Mouse (Mus musculus) stomach, embryonic 16.5 days (tissue): ENCODE measurements at regions not wholly inside any gene's neighbourhood (a gene's known extent, or its start where the extent isn't known, plus 50 kb on each side); places are given as distances from the start of the nearest gene placed in this dataset.

Source experiments
- ATAC-seq: fragments of 200-750 bp; cut with Nextera tagmentation; 2 replicates; pipeline ENCODE4 v1.8.0; 2017; ENCODE audit warnings: moderate number of reproducible peaks, moderate TSS enrichment; ENCODE audit not compliant: insufficient read depth, low FRiP score
- H3K27ac ChIP-seq: fragments of 300-500 bp; sonication (generic); 2 replicates; pipeline ENCODE4 v1.5.1; 2014; ENCODE audit warnings: low read length
- H3K27me3 ChIP-seq: fragments of 300-500 bp; sonication (generic); 2 replicates; pipeline ENCODE4 v1.6.1; 2014; ENCODE audit warnings: low read length, control low read depth, mixed read lengths; ENCODE audit not compliant: control insufficient read depth, insufficient read depth
- H3K36me3 ChIP-seq: fragments of 300-500 bp; sonication (generic); 2 replicates; pipeline ENCODE4 v1.6.1; 2014; ENCODE audit warnings: low read length; ENCODE audit not compliant: control insufficient read depth, insufficient read depth
- H3K4me1 ChIP-seq: fragments of 300-500 bp; sonication (generic); 2 replicates; pipeline ENCODE4 v1.6.1; 2014; ENCODE audit warnings: low read length, control low read depth, mixed read lengths; ENCODE audit not compliant: control insufficient read depth, insufficient read depth
- H3K4me2 ChIP-seq: fragments of 300-500 bp; sonication (generic); 2 replicates; pipeline ENCODE4 v1.6.1; 2014; ENCODE audit warnings: low read depth, low read length, mixed read lengths
- H3K4me3 ChIP-seq: fragments of 300-500 bp; sonication (generic); replicated peaks from 2 replicates; pipeline ENCODE4 v1.5.1; 2014; ENCODE audit warnings: mild to moderate bottlenecking, low read length
- H3K9ac ChIP-seq: fragments of 300-500 bp; sonication (generic); 2 replicates; pipeline ENCODE4 v1.6.1; 2014; ENCODE audit warnings: low read length
- H3K9me3 ChIP-seq: fragments of 300-500 bp; sonication (generic); replicated peaks from 2 replicates; pipeline ENCODE4 v1.6.1; 2016; ENCODE audit warnings: low read length, control low read depth; ENCODE audit not compliant: control insufficient read depth
- WGBS: fragments of 180-500 bp; shearing (Covaris S2); extraction: QIAGEN DNeasy Blood & Tissue Kit; methylation state at CpG from one replicate; pipeline ENCODE4 v1.1.7; 2014; 5-methylcytosine and 5-hydroxymethylcytosine counted together

DNA sequence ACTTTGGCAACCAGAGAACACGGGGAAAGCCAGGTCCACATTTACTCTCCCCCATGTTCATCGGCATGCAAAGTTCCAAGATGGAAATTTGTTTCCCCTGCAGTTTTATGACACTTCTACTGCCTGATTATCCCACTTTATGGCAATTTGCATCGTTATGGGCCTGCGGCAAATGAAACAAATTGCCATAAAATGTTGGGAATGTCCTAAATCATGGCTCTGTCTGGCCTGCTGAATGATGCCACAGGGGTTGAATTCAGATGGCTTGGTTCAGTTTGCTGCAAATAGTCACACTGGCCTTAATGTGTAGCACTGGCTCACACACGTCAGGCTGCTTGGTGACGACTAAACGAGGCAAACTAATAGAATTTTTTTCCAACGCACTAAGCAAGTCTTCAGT, 393.2 kb downstream of the Psat1 start:
- no peak for ATAC-seq
- Histone ChIP-seq H3K27me3 (no peaks in the 10 kb centered on the region), H3K9ac (no peak overlapping the region), H3K4me1 (no peaks in the 10 kb centered on the region), H3K36me3 (no peaks in the 10 kb centered on the region), H3K27ac (no peak overlapping the region), H3K9me3 (no peaks in the 10 kb centered on the region), H3K4me3 (no peak overlapping the region), H3K4me2 (no peak overlapping the region)
- WGBS = 90% methylated on average over 8 of the region's 8 CpGs

DNA sequence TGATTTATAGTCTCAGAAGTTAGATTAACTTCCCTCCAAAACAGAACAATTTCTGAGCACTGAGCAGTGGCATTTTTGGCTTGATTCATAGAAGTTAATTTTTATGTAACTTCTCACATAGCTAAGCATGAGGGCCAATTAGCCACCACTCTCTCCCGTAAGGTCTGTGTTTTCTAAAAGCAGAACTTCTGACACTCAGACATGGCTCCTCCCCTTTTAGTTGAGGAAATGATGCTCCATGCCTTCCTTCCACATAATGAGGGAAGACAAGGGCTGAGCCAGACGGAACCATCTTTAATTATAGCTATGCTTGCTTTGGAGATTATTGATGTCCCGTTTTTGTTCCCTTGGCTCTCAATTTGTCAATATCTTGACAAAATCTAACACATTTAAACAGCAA, 429.3 kb downstream of the Psat1 start:
- no peak overlapping the region for H3K4me3 ChIP-seq
- WGBS = 79% methylated on average over 3 of the region's 3 CpGs
- no peaks in the 10 kb centered on the region for H3K4me1 ChIP-seq

DNA sequence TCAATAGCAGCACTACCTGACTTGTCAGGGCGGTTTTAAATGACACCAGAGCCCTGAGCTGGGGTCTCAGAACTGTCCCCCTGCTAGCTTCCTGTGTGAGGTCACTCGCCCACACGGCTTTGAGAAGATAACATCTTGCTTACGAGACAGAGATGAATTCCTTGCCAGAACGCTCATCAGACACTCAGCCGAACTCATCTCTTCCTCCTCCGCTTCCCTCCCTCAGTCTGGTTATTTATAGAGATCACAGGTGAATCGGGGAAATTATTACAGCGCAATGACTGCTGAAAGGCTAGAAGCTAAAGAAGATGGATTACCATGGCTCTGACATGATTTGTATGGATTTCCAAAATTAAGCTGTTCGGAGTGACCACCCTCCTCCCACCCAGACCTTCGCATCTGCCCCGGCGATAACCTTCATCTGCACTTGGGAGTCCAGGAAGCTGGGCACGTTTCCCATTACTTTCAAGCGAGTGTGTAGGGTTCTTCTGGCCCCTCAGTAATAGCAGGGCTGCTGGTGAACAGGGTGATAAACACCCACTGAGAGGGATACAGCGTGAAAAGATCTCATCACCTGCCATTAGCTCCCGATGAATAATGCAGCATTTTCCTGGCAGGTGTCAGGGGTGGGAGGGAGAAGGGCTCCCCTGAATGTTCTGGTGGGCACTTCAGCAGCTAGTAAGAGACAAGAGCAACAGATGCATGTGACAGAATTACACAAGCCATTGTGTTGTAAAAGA, 430.4 kb downstream of the Psat1 start:
- H3K4me3 ChIP-seq = no peak overlapping the region
- no peaks in the 10 kb centered on the region for H3K36me3 ChIP-seq
- no peaks in the 10 kb centered on the region for H3K27me3 ChIP-seq
- H3K4me2 ChIP-seq = no peak overlapping the region
- H3K9me3 ChIP-seq = no peaks in the 10 kb centered on the region
- no peak overlapping the region for H3K27ac ChIP-seq
- no peak overlapping the region for H3K9ac ChIP-seq
- no peaks in the 10 kb centered on the region for H3K4me1 ChIP-seq
- 24% methylated on average over 17 of the region's 17 CpGs for WGBS
- no peak for ATAC-seq

More for the DNA sequence above, 429.3 kb downstream of the Psat1 start:
- no peak for ATAC-seq
- Histone ChIP-seq H3K27ac (no peak overlapping the region), H3K36me3 (no peaks in the 10 kb centered on the region), H3K4me2 (no peak overlapping the region), H3K9me3 (0 out of 2 replicates have a peak, but pooled peaks cover under 1% of the 10 kb centered on the region), H3K27me3 (no peaks in the 10 kb centered on the region), H3K9ac (no peak overlapping the region)

DNA sequence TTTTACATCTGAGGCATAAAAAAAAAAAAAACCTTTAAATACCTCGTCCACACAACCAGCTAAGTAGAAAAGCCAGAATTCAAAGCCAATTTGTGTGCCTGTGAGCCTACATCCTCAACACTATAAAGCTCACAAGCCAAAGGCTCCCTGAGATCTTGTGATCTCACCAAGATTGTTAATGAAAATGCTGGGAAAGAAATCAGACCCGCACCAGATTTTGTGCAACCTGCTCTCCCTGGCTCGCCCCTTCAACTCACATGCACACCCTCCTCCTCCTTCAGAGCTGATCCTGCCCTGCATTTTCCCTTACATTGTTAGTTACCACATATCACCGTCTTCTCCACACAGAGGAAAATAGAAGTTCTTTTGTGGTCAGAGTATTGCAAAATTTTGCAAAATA, 433.9 kb downstream of the Psat1 start:
- H3K9me3 ChIP-seq = no peaks in the 10 kb centered on the region
- H3K9ac ChIP-seq = no peak overlapping the region
- no peak overlapping the region for H3K4me3 ChIP-seq
- no peaks in the 10 kb centered on the region for H3K36me3 ChIP-seq
- ATAC-seq = no peak
- no peaks in the 10 kb centered on the region for H3K27me3 ChIP-seq
- H3K27ac ChIP-seq = no peak overlapping the region
- H3K4me1 ChIP-seq = no peaks in the 10 kb centered on the region
- 84% methylated on average over 4 of the region's 4 CpGs for WGBS
- H3K4me2 ChIP-seq = no peak overlapping the region

DNA sequence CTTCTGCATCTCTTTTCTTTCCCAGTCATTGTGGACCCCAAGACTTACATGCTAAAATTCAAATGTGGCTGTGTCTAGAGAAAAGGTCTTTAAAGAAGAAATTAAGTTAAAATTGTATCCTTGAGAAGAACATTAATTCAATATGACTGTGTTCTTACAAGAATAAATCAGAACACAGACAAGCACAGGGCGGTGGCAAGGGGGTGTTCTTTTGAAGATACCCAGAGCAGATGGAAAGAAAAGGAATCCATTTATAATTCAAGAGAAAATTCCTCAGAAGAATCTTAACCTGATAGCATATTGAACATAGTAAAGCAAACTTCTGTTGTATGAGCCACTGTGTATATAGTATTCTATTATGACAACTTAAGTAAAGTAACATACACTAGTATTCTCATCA, 436.7 kb downstream of the Psat1 start:
- H3K36me3 ChIP-seq = no peaks in the 10 kb centered on the region
- no peak overlapping the region for H3K9ac ChIP-seq
- H3K4me1 ChIP-seq = no peaks in the 10 kb centered on the region
- ATAC-seq = no peak
- no peak overlapping the region for H3K4me3 ChIP-seq
- no peaks in the 10 kb centered on the region for H3K27me3 ChIP-seq
- WGBS = 75% methylated on average over 1 of the region's 1 CpGs
- H3K27ac ChIP-seq = no peak overlapping the region
- H3K9me3 ChIP-seq = no peaks in the 10 kb centered on the region
- no peak overlapping the region for H3K4me2 ChIP-seq

DNA sequence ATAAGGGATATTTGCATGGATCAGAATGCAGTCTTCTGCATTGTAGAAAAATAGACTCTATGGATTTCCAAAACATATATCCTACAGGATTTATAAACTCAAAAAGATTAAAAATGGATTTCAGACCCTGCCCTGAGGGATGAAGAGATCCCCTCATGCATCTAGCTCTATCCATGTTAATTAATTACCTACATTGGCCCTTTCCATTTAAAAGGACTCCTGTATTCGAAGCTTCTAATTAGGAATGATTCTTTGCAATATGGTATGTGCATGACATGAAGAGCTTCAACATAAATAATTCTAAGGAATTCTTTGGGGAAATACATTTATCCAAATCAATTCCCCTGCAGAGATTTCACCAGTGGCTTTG, 444.2 kb downstream of the Psat1 start:
- Histone ChIP-seq H3K4me2 (no peak overlapping the region), H3K4me3 (no peak overlapping the region), H3K27me3 (no peaks in the 10 kb centered on the region), H3K36me3 (no peaks in the 10 kb centered on the region), H3K9me3 (no peaks in the 10 kb centered on the region), H3K4me1 (no peaks in the 10 kb centered on the region), H3K9ac (no peak overlapping the region), H3K27ac (no peak overlapping the region)
- no peak for ATAC-seq
- WGBS = 73% methylated on average over 1 of the region's 1 CpGs

DNA sequence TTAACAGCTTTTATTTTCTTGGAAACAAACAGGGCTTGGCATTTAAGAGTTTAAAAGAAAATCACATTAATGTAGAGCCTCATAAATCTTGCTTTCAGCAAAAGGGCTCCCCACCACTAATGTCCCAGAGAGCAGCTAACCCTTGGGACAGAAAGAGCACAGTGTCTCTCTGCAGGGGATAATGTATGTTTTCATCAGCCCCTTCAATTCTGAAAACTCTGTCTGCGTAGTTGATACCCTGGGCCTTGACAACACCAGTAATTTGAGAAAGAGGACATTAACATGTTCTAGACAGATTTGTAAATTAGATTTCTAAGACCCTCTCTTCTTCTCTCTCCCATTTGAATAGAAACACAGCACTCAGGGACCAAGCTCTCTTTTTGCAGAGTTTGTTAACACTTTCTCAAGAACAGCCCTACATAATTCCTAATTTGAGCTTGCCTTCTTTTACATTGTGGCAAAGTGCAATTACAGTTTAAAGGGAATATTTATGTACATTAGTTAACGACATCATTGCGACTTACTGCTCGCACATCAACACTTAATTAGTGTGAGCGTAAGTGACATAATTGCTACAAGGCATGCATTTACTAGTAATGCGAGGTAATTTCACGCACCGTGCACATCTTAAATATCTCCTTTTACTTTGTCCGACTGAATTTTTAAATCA, 444.7 kb downstream of the Psat1 start:
- H3K9me3 ChIP-seq = no peaks in the 10 kb centered on the region
- H3K36me3 ChIP-seq = no peaks in the 10 kb centered on the region
- H3K9ac ChIP-seq = no peak overlapping the region
- no peak overlapping the region for H3K27ac ChIP-seq
- no peak overlapping the region for H3K4me3 ChIP-seq
- ATAC-seq = no peak
- 85% methylated on average over 9 of the region's 9 CpGs for WGBS
- H3K4me2 ChIP-seq = no peak overlapping the region
- H3K4me1 ChIP-seq = no peaks in the 10 kb centered on the region
- H3K27me3 ChIP-seq = no peaks in the 10 kb centered on the region

DNA sequence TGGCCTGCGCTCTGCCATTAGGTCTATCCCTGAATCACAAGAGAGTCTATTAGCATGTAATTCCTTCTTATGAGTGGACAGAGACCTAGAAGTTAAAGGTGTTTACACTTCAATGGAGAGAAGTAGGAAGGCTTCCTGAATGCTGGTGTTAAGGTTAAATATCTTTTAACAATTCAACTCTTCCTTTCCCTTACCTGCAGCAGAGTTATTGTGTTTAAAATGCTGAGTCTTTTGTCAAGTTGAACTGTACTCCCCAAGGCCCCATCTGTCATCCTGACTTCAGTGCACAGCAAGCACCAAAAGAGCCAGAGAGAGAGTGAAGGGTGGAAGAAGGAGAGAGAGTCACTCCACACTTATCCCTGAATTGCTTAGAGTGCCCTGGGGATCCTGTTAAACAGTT, 451.6 kb downstream of the Psat1 start:
- Histone ChIP-seq H3K36me3 (no peaks in the 10 kb centered on the region), H3K9me3 (no peaks in the 10 kb centered on the region), H3K9ac (no peak overlapping the region), H3K27me3 (no peaks in the 10 kb centered on the region), H3K4me3 (no peak overlapping the region), H3K4me2 (no peak overlapping the region), H3K4me1 (no peaks in the 10 kb centered on the region), H3K27ac (no peak overlapping the region)
- ATAC-seq = no peak
- 93% methylated on average over 1 of the region's 1 CpGs for WGBS

DNA sequence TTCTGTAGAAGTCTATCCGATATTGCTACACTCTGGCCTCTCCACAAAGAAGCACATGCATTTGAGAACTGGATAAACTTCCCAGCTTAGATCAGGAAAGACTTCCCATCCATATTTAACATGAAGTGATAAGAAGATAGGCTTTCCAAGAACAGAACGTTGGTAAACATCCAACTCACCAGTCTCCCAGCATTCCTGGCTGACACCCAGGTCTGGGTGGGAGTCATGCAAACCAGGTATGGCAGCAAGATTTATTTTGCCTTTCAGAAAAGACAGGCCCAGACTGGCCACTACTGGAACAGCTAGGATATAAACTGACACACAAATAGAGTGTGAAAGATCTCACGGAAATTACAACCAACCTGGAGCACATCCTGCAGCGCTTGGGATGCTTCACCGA, 459.6 kb downstream of the Psat1 start:
- WGBS = 81% methylated on average over 5 of the region's 5 CpGs

More for the DNA sequence above, 459.6 kb downstream of the Psat1 start:
- Histone ChIP-seq H3K9ac (no peak overlapping the region), H3K36me3 (no peaks in the 10 kb centered on the region), H3K27ac (no peak overlapping the region), H3K9me3 (no peaks in the 10 kb centered on the region), H3K4me2 (no peak overlapping the region), H3K4me3 (no peak overlapping the region), H3K27me3 (no peaks in the 10 kb centered on the region), H3K4me1 (no peaks in the 10 kb centered on the region)
- ATAC-seq = no peak
